9 mouse cellular contexts compared by ENCODE assay signal in the genomic region with DNA sequence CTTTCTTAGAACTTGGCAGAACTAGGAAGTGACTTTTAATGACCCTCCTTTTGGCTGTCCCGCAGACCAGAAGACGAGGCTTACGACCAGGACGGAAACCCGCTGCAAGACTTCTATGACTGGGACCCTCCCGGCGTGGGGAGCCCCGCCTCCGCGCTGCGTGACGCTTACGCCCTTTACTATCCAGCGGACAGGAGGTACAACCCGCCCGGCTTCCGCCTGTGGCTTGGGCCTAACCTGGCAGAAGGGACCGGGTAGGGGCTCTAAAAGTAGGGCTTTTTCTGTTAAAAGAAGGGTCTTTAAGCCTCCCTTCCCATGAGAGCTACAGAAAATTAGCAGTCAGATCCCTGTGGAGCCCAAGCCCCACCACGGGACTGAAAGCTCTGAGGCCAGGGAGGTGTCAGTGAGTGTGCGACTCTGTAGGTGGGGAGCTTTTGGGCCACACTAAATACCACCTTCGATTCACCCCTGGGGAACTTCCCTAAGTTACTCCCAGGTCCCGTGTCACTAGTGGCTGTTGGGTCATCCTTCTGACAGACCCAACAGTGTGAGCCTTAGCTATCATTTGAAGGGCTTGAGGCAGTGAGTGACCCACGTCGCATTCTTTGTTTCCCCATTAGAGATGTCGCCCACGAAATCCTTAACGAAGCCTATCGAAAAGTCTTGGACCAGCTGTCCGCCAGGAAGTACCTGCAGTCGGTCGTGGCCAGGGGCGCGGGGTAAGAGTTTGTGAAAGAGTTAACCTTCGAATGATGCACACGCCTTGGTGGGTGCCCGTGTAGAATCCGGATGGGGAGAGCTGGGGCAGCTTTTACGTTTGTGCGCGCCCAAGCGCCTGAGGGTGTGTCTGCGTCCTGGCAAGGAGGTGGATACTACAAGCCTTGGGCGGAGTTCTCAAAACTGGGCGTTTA. TPM values are rescaled to one million over a fixed set of nuclear protein-coding genes. Genes with fewer than 3 reads are reported as not detected.
DNase-seq lines count a peak whose midpoint lies in the region; ATAC-seq and TF ChIP-seq lines count a peak whose summit lies in the region.
"Had no signal": no experiment of that assay in that cellular context is flagged by ENCODE, and none has a peak within 500 bp of the region (broad histone marks: within the 10 kb centered on the region; RNA-seq: fewer than 3 reads in every experiment).

No protein-coding gene starts in this region.

- no peak for ATAC-seq in heart, embryonic 14.5 days (ENCODE audit: insufficient number of reproducible peaks, insufficient read depth, low FRiP score, low read depth)
- ATAC-seq in frontal cortex, adult (ENCODE audit: low TSS enrichment), result 0 out of 2 replicates have a peak, but pooled peaks have one; percentile 36
- no peak for ATAC-seq in liver, embryonic 11.5 days (replicated peaks; ENCODE audit: low FRiP score)

- H3K9me3 ChIP-seq in heart, embryonic 14.5 days (ENCODE audit: control insufficient read depth, low read length), result no peaks in the 10 kb centered on the region
- no peaks in the 10 kb centered on the region for H3K9me3 ChIP-seq in liver, embryonic 11.5 days (ENCODE audit: control insufficient read depth, low read length)

- H3K27ac ChIP-seq in heart, embryonic 14.5 days (replicated peaks in 1 of 2; ENCODE audit: control insufficient read depth in 1 of 2, insufficient read depth in 1 of 2, low read depth in 2 of 2, low read length in 2 of 2), result no peak overlapping the region
- no peak overlapping the region for H3K27ac ChIP-seq in liver, embryonic 11.5 days (ENCODE audit: low read depth, low read length)
- H3K27ac ChIP-seq in small intestine, adult 2 months (ENCODE audit: insufficient read depth, low read depth, low read length), result no peak overlapping the region

- H3K27me3 ChIP-seq in heart, embryonic 14.5 days (ENCODE audit: control insufficient read depth, insufficient read depth, low read length), result peaks cover 81% of the 10 kb centered on the region
- peaks cover 70% of the 10 kb centered on the region for H3K27me3 ChIP-seq in liver, embryonic 11.5 days (replicated peaks; ENCODE audit: control insufficient read depth, insufficient read depth, low read length)
- H3K27me3 ChIP-seq in small intestine, adult 2 months (ENCODE audit: control insufficient read depth, insufficient read depth, low read length), result peaks cover 36% of the 10 kb centered on the region

- H3K4me1 ChIP-seq in heart, embryonic 14.5 days (ENCODE audit: control insufficient read depth in 2 of 2, insufficient read depth in 2 of 2, low read length in 2 of 2), result peaks cover 0 to 4% of the 10 kb centered on the region in 2 experiments; a peak in 2 of 4 replicates
- H3K4me1 ChIP-seq in liver, embryonic 11.5 days (replicated peaks; ENCODE audit: control insufficient read depth, insufficient read depth, low read length), result no peaks in the 10 kb centered on the region
- H3K4me1 ChIP-seq in small intestine, adult 2 months (ENCODE audit: control insufficient read depth, insufficient read depth, insufficient read length, low read length), result no peaks in the 10 kb centered on the region; the same call in 1 of the 2 replicates

- H3K36me3 ChIP-seq in heart, embryonic 14.5 days (ENCODE audit: control insufficient read depth, insufficient read depth, low read length), result no peaks in the 10 kb centered on the region
- H3K36me3 ChIP-seq in liver, embryonic 11.5 days (ENCODE audit: control insufficient read depth, insufficient read depth, low read length), result no peaks in the 10 kb centered on the region
- no peaks in the 10 kb centered on the region for H3K36me3 ChIP-seq in small intestine, adult 2 months (ENCODE audit: control insufficient read depth, insufficient read depth, low read length)
- H3K36me3 ChIP-seq: G1E had no signal

- no peak for TF ChIP-seq CTCF in small intestine, adult 2 months (IDR thresholded peaks at IDR 0.05; ENCODE audit: extremely low read depth, insufficient read length, insufficient replicate concordance, low read depth, low read length)

- H3K4me3 ChIP-seq in heart, embryonic 14.5 days (ENCODE audit: control insufficient read depth in 1 of 2, insufficient read depth in 1 of 2, low read depth in 1 of 2, low read length in 2 of 2), result peak overlapping the region; percentile 25 to 33
- 0 out of 2 replicates have a peak overlapping the region, but pooled peaks have one; percentile 5 for H3K4me3 ChIP-seq in liver, embryonic 11.5 days (ENCODE audit: low read depth, low read length)
- H3K4me3 ChIP-seq in small intestine, adult 2 months (ENCODE audit: low read depth, low read length), result peak overlapping the region; percentile 24; the same call in 1 of the 2 replicates

- H3K4me2 ChIP-seq in heart, embryonic 14.5 days (ENCODE audit: low read length), result peak overlapping the region; percentile 56
- peak overlapping the region; percentile 21 for H3K4me2 ChIP-seq in liver, embryonic 11.5 days

- under 1% methylated on average over 44 of the region's 44 CpGs for WGBS in heart, embryonic 14.5 days
- 2% methylated on average over 44 of the region's 44 CpGs for WGBS in liver, embryonic 11.5 days
- WGBS in small intestine, adult 2 months, result 3% methylated on average over 44 of the region's 44 CpGs

- no peak overlapping the region for H3K9ac ChIP-seq in heart, embryonic 14.5 days (ENCODE audit: low read length)
- no peak overlapping the region for H3K9ac ChIP-seq in liver, embryonic 11.5 days (ENCODE audit: low read depth, low read length)

- no peak for TF ChIP-seq POLR2A in small intestine, adult 2 months (IDR thresholded peaks at IDR 0.05; ENCODE audit: low read depth, low read length)

- no peak for DNase-seq in heart, adult 18-20 months
- peak; percentile 75 for DNase-seq in ZHBTc4 (ENCODE audit: low read depth, low spot score)
- no peak for DNase-seq in liver, embryonic 11.5 days (ENCODE audit: low spot score)
- no peak for DNase-seq in spleen, adult 18-20 months
- DNase-seq in cerebellum, adult 9-10 months, result no peak

RNA-seq across cellular contexts. Expression of a gene that starts 3.6 kb away (rescaled TPM):
- polyA plus RNA-seq in heart, embryonic 14.5 days (2014; fragmentation: Nextera tagmentation; extraction: Ambion mirVana), result 0.09 TPM in 1 of 2 replicates, not detected in the other
- not detected for total RNA-seq in heart, adult 18-20 months (2021)
- 0.05 and 0.11 TPM in 2 replicates for polyA plus RNA-seq in liver, embryonic 11.5 days (2014; fragmentation: Nextera tagmentation; extraction: Ambion mirVana)
- not detected in 2 replicates for polyA plus RNA-seq in small intestine, adult 2 months (2012; rRNA removed)
- total RNA-seq: G1E had no signal
- polyA plus RNA-seq: G1E had no signal
